Mouse (Mus musculus): ENCODE data around the gene Slco6d1. TPM values are rescaled to one million over a fixed set of nuclear protein-coding genes. Genes with fewer than 3 reads are reported as not detected.
"Not testable (repeated sequence)": the region's sequence is repeated elsewhere in the genome, so short reads cannot be mapped to it uniquely, and the experiment has no call there.

The Slco6d1 gene
- polyA plus RNA-seq, 1 experiment from 2014 or later: not detected

- Histone ChIP-seq H3K4me3 (ENCODE audit: low read depth, low read length) (no peak overlapping the region), H3K36me3 (ENCODE audit: insufficient read depth) (no peaks in the 10 kb centered on the region), H3K27ac (ENCODE audit: low read depth) (no peak overlapping the region), H3K9me3 (ENCODE audit: low read depth, low read length) (no peaks in the 10 kb centered on the region), H3K9ac (no peak overlapping the region), H3K4me2 (no peak overlapping the region), H3K27me3 (ENCODE audit: insufficient read depth, low read length) (no peaks in the 10 kb centered on the region), H3K4me1 (ENCODE audit: insufficient read depth) (no peaks in the 10 kb centered on the region)
- DNase-seq (peak; percentile 34), ATAC-seq (ENCODE audit: insufficient read depth) (no peak)
- TF ChIP-seq CTCF (IDR thresholded peaks at IDR 0.05; ENCODE audit: low read depth): no peak
These were observed 102.6 kb downstream of the Slco6d1 start for GRCm38 (mm10) chr1:98523537-98523936.

- not testable (repeated sequence) for H3K4me2 ChIP-seq; H3K9ac ChIP-seq; H3K9me3 ChIP-seq (ENCODE audit: low read depth, low read length); H3K27ac ChIP-seq (ENCODE audit: low read depth); H3K4me1 ChIP-seq (ENCODE audit: insufficient read depth); H3K27me3 ChIP-seq (ENCODE audit: insufficient read depth, low read length); ATAC-seq (ENCODE audit: insufficient read depth); H3K4me3 ChIP-seq (ENCODE audit: low read depth, low read length); H3K36me3 ChIP-seq (ENCODE audit: insufficient read depth); DNase-seq
- 91% methylated on average over 1 of the region's 2 CpGs for WGBS
These were observed 107.4 kb downstream of the Slco6d1 start for GRCm38 (mm10) chr1:98528368-98528767.

GRCm38 (mm10) chr1:98545372-98545771, 124.4 kb downstream of the Slco6d1 start:
- H3K4me3 ChIP-seq (ENCODE audit: low read depth, low read length): no peak overlapping the region
- H3K4me2 ChIP-seq: no peak overlapping the region
- H3K36me3 ChIP-seq (ENCODE audit: insufficient read depth): no peaks in the 10 kb centered on the region
- TF ChIP-seq CTCF (IDR thresholded peaks at IDR 0.05; ENCODE audit: low read depth): no peak
- DNase-seq: no peak
- no peaks in the 10 kb centered on the region for H3K27me3 ChIP-seq (ENCODE audit: insufficient read depth, low read length)
- H3K4me1 ChIP-seq (ENCODE audit: insufficient read depth): no peaks in the 10 kb centered on the region
- H3K9me3 ChIP-seq (ENCODE audit: low read depth, low read length): no peaks in the 10 kb centered on the region
- WGBS: 70% methylated on average over 2 of the region's 2 CpGs
- no peak overlapping the region for H3K9ac ChIP-seq
- no peak overlapping the region for H3K27ac ChIP-seq (ENCODE audit: low read depth)
- no peak for ATAC-seq (ENCODE audit: insufficient read depth)

- no peak overlapping the region for H3K4me2 ChIP-seq
- H3K27me3 ChIP-seq (ENCODE audit: insufficient read depth, low read length): no peaks in the 10 kb centered on the region
- H3K4me3 ChIP-seq (ENCODE audit: low read depth, low read length): no peak overlapping the region
- H3K36me3 ChIP-seq (ENCODE audit: insufficient read depth): no peaks in the 10 kb centered on the region
- TF ChIP-seq CTCF (IDR thresholded peaks at IDR 0.05; ENCODE audit: low read depth): no peak
- DNase-seq (no peak), ATAC-seq (ENCODE audit: insufficient read depth) (no peak)
- no peak overlapping the region for H3K9ac ChIP-seq
- no peaks in the 10 kb centered on the region for H3K9me3 ChIP-seq (ENCODE audit: low read depth, low read length)
- WGBS: 80% methylated on average over 2 of the region's 2 CpGs
- no peaks in the 10 kb centered on the region for H3K4me1 ChIP-seq (ENCODE audit: insufficient read depth)
- H3K27ac ChIP-seq (ENCODE audit: low read depth): no peak overlapping the region
These were observed 133.5 kb downstream of the Slco6d1 start for GRCm38 (mm10) chr1:98554388-98554787.

- no peak overlapping the region for H3K9ac ChIP-seq
- H3K4me1 ChIP-seq (ENCODE audit: insufficient read depth): no peaks in the 10 kb centered on the region
- no peaks in the 10 kb centered on the region for H3K27me3 ChIP-seq (ENCODE audit: insufficient read depth, low read length)
- H3K4me3 ChIP-seq (ENCODE audit: low read depth, low read length): no peak overlapping the region
- ATAC-seq (ENCODE audit: insufficient read depth) (no peak), DNase-seq (no peak)
- H3K4me2 ChIP-seq: no peak overlapping the region
- H3K36me3 ChIP-seq (ENCODE audit: insufficient read depth): no peaks in the 10 kb centered on the region
- no peak overlapping the region for H3K27ac ChIP-seq (ENCODE audit: low read depth)
- H3K9me3 ChIP-seq (ENCODE audit: low read depth, low read length): no peaks in the 10 kb centered on the region
- TF ChIP-seq CTCF (IDR thresholded peaks at IDR 0.05; ENCODE audit: low read depth): no peak
These were observed 144.8 kb downstream of the Slco6d1 start for GRCm38 (mm10) chr1:98565701-98566100.

Small RNAs within 50 kb of the gene (microRNA-seq; reads per million reads assigned to microRNA genes)
- not detected for gene Gm26134 (ENCODE audit: borderline number of aligned reads)
